Mouse (Mus musculus): ENCODE results near the gene Kcnj10.

DNA sequence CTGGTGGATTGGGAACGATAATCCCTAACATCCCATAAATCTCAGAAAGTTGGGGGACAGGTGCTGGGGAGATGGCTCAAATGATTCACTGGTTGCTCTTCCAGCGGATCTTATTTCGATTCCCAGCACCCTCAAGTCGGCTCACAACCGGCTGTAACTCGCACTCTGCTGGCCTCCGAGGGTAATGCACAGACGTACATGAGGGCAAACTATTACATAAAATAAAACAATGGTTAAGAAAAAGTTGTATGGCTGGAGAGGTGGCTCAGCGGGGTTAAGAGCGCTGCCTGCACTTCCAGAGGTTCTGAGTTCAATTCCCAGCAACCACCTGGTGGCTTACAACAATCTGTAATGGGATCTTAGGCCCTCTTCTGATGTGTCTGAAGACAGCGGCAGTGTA, 14.3 kb upstream of the Kcnj10 start:
- TF ChIP-seq POLR2A (IDR thresholded peaks at IDR 0.05; ENCODE audit: low read depth, low read length) (no peak), CTCF (IDR thresholded peaks at IDR 0.05; ENCODE audit: extremely low read depth, insufficient read depth, insufficient read length, insufficient replicate concordance) (no peak)

All from spleen, adult 2 months (tissue).